ENCODE assay signal across 24 mouse cellular contexts in genomic region chr2:118124437-118124836, GRCm38 (mm10).
"Had no signal": no experiment of that assay in that cellular context is flagged by ENCODE, and none has a peak within 500 bp of the region (broad histone marks: within the 10 kb centered on the region; RNA-seq: fewer than 3 reads in every experiment).

No protein-coding gene starts in this region.

- H3K4me2 ChIP-seq: heart, embryonic 13.5 days; heart, embryonic 15.5 days; hindbrain, embryonic 13.5 days; hindbrain, embryonic 15.5 days; limb, embryonic 12.5 days; liver, embryonic 11.5 days; liver, embryonic 13.5 days; liver, embryonic 15.5 days had no signal

- H3K36me3 ChIP-seq: hindbrain, embryonic 15.5 days; liver, embryonic 15.5 days had no signal

- H3K27ac ChIP-seq: heart, embryonic 10.5 days; heart, embryonic 13.5 days; heart, embryonic 15.5 days; hindbrain, embryonic 13.5 days; hindbrain, embryonic 15.5 days; hindbrain, postnatal 0 days; limb, embryonic 10.5 days; limb, embryonic 12.5 days; liver, embryonic 13.5 days; liver, embryonic 15.5 days had no signal

- H3K9me3 ChIP-seq: heart, embryonic 10.5 days; heart, embryonic 13.5 days; heart, embryonic 15.5 days; hindbrain, embryonic 13.5 days; hindbrain, embryonic 15.5 days; limb, embryonic 10.5 days; limb, embryonic 12.5 days; liver, embryonic 13.5 days; liver, embryonic 15.5 days had no signal

- H3K4me1 ChIP-seq: heart, embryonic 10.5 days; heart, embryonic 15.5 days; hindbrain, embryonic 15.5 days; liver, embryonic 13.5 days; liver, embryonic 15.5 days had no signal

- DNase-seq: gastrocnemius, postnatal 14 days; gastrocnemius, postnatal 36 days; heart, adult 18-20 months; heart, postnatal 14 days; heart, postnatal 36 days; kidney, adult 11 months; kidney, adult 8-10 months; kidney, postnatal 14 days; kidney, postnatal 36 days; layer of hippocampus, adult 9-11 months; layer of hippocampus, postnatal 36 days; liver; liver, embryonic 13.5 days; liver, postnatal 0 days had no signal

- H3K27me3 ChIP-seq: heart, embryonic 13.5 days; heart, embryonic 15.5 days; hindbrain, embryonic 13.5 days; hindbrain, embryonic 15.5 days; limb, embryonic 12.5 days; liver, embryonic 13.5 days; liver, embryonic 15.5 days had no signal

- ATAC-seq: hindbrain, postnatal 0 days; liver, postnatal 0 days had no signal

- H3K9ac ChIP-seq: heart, embryonic 13.5 days; heart, embryonic 15.5 days; hindbrain, embryonic 13.5 days; hindbrain, embryonic 15.5 days; limb, embryonic 12.5 days; liver, embryonic 13.5 days; liver, embryonic 15.5 days; liver, postnatal 0 days had no signal

- H3K4me3 ChIP-seq: heart, embryonic 10.5 days; heart, embryonic 13.5 days; heart, embryonic 15.5 days; hindbrain, embryonic 13.5 days; hindbrain, embryonic 15.5 days; limb, embryonic 10.5 days; limb, embryonic 12.5 days; liver, embryonic 13.5 days; liver, embryonic 15.5 days had no signal
